ENCODE assay signal across 17 mouse cellular contexts in genomic region chr10:19044765-19045516, GRCm38 (mm10).
"Had no signal": no experiment of that assay in that cellular context is flagged by ENCODE, and none has a peak within 500 bp of the region (broad histone marks: within the 10 kb centered on the region; RNA-seq: fewer than 3 reads in every experiment).

No protein-coding gene starts in this region.

- H3K9ac ChIP-seq: liver, postnatal 0 days; lung, embryonic 15.5 days; midbrain, embryonic 12.5 days; neural tube, embryonic 12.5 days; stomach, embryonic 15.5 days had no signal

- H3K4me3 ChIP-seq: lung, embryonic 15.5 days; midbrain, embryonic 12.5 days; neural tube, embryonic 12.5 days; stomach, embryonic 15.5 days had no signal

- H3K9me3 ChIP-seq: lung, embryonic 15.5 days; megakaryocyte, embryonic 14.5 days; midbrain, embryonic 12.5 days; neural tube, embryonic 12.5 days; stomach, embryonic 15.5 days had no signal

- H3K4me1 ChIP-seq: lung, embryonic 15.5 days; midbrain, embryonic 12.5 days; neural tube, embryonic 12.5 days; stomach, embryonic 15.5 days had no signal

- H3K27me3 ChIP-seq: lung, embryonic 15.5 days; megakaryocyte, embryonic 14.5 days; midbrain, embryonic 12.5 days; neural tube, embryonic 12.5 days; stomach, embryonic 15.5 days had no signal

- ATAC-seq: lung, postnatal 0 days; midbrain, embryonic 16.5 days had no signal

- DNase-seq: liver, postnatal 0 days; lung, adult 2 months; lung, postnatal 14 days; lung, postnatal 36 days; midbrain, embryonic 14.5 days; right cerebral cortex, postnatal 14 days; thymus, adult 18-20 months; thymus, postnatal 14 days; thymus, postnatal 36 days had no signal

- H3K27ac ChIP-seq: lung, embryonic 15.5 days; macrophage; midbrain, embryonic 12.5 days; neural tube, embryonic 12.5 days; stomach, embryonic 15.5 days had no signal

- H3K4me2 ChIP-seq: lung, embryonic 15.5 days; midbrain, embryonic 12.5 days; neural tube, embryonic 12.5 days; stomach, embryonic 15.5 days had no signal

- H3K36me3 ChIP-seq: lung, embryonic 15.5 days; midbrain, embryonic 12.5 days; neural tube, embryonic 12.5 days; stomach, embryonic 15.5 days had no signal
